Mouse (Mus musculus) thymus, adult 18-20 months (tissue): ENCODE results near the gene Jup.

ENCODE experiments used
- DNase-seq, 2 experiments: peaks; one replicate each; pipeline ENCODE4 v3.0.0; 2022; ENCODE audit warnings: mixed read lengths in 2 of 2

Jup gene

GRCm38 (mm10) chr11:100408076-100408834 is 10.7 kb upstream of the Jup start:
- peak; percentile 45 to 72 for DNase-seq

- no peak for DNase-seq
Observed at GRCm38 (mm10) chr11:100406995-100407705, 9.6 kb upstream of the Jup start.

- no peak for DNase-seq
Observed at GRCm38 (mm10) chr11:100406273-100406672, 8.7 kb upstream of the Jup start.

GRCm38 (mm10) chr11:100404456-100405074 is 7.0 kb upstream of the Jup start:
- no peak for DNase-seq

GRCm38 (mm10) chr11:100403445-100404134 is 6.0 kb upstream of the Jup start:
- DNase-seq: no peak

- no peak for DNase-seq
Observed at GRCm38 (mm10) chr11:100402682-100403081, 5.1 kb upstream of the Jup start.

GRCm38 (mm10) chr11:100402240-100402639 is 4.7 kb upstream of the Jup start:
- no peak for DNase-seq

- no peak for DNase-seq
Observed at GRCm38 (mm10) chr11:100400842-100401241, 3.3 kb upstream of the Jup start.

GRCm38 (mm10) chr11:100399727-100400538 is 2.4 kb upstream of the Jup start:
- no peak for DNase-seq

GRCm38 (mm10) chr11:100399320-100399719 is 1.8 kb upstream of the Jup start:
- peak in 1 of 2 experiments; percentile 60 for DNase-seq

GRCm38 (mm10) chr11:100398517-100398916 is 954 bp upstream of the Jup start:
- DNase-seq: no peak

- peak in 1 of 2 experiments; percentile 58 for DNase-seq
Observed at GRCm38 (mm10) chr11:100396886-100397599, 520 bp downstream of the Jup start.

- no peak for DNase-seq
Observed at GRCm38 (mm10) chr11:100395861-100396631, 1.5 kb downstream of the Jup start.

GRCm38 (mm10) chr11:100395200-100395599 is 2.4 kb downstream of the Jup start:
- DNase-seq: no peak

GRCm38 (mm10) chr11:100394353-100395074 is 3.0 kb downstream of the Jup start:
- no peak for DNase-seq

GRCm38 (mm10) chr11:100393733-100394132 is 3.8 kb downstream of the Jup start:
- peak in 1 of 2 experiments; percentile 23 for DNase-seq

GRCm38 (mm10) chr11:100392958-100393357 is 4.6 kb downstream of the Jup start:
- DNase-seq: no peak

GRCm38 (mm10) chr11:100391884-100392345 is 5.6 kb downstream of the Jup start:
- DNase-seq: no peak

GRCm38 (mm10) chr11:100391081-100391883 is 6.3 kb downstream of the Jup start:
- DNase-seq: no peak
